Mouse (Mus musculus): ENCODE data around the gene Ccdc167. TPM values are rescaled to one million over a fixed set of nuclear protein-coding genes. Genes with fewer than 3 reads are reported as not detected.
A peak's percentile ranks its signal among the peaks of the same experiment; 100 is the strongest.

Ccdc167 gene
- polyA plus RNA-seq, 1 experiment from 2014 or later: 12.4 TPM

DNA sequence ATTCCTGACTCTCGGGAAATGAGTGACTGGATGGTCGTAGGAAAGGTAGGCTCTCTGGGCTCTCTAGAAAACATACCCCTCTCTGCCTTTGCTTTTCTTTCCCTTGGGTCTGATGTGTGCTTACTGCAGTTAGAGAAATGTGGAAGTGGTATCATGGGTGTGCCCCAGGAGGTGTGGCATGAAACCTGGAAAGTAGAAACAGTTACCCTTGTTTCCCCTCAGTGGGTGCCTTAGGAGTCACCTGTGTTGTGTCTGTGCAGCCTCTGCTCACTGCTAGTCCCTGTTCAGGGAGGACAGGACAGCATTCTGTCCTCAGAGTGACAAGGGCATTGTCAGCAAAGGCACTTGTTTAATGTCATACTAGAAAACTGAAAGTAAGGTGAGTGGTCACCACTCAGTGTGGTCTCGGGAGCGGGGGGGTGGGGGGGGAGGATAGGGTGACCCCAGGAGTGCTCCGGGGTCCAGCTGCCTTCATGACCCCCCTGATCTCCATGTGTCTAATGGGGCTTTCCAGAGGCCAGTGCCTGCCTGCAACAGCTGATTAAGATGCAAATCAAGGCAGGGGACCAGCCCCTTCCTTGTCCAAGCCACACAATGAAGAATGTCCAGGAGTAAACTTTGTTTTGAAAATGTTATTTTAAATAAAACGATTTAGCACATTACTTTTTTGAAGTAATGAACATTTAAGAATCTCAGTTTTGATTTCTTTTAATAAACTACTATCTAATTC, 37.6 kb downstream of the Ccdc167 start:
- Histone ChIP-seq H3K4me2 (replicated peaks) (no peak overlapping the region), H3K9me3 (no peaks in the 10 kb centered on the region), H3K4me1 (peaks cover 21% of the 10 kb centered on the region), H3K36me3 (peaks cover 74% of the 10 kb centered on the region), H3K27me3 (no peaks in the 10 kb centered on the region), H3K4me3 (no peak overlapping the region), H3K9ac (replicated peaks) (no peak overlapping the region), H3K27ac (replicated peaks) (peak overlapping the region; percentile 27; the same call in 1 of the 2 replicates)
- WGBS: 88% methylated on average over 6 of the region's 6 CpGs
- ATAC-seq (replicated peaks): no peak

DNA sequence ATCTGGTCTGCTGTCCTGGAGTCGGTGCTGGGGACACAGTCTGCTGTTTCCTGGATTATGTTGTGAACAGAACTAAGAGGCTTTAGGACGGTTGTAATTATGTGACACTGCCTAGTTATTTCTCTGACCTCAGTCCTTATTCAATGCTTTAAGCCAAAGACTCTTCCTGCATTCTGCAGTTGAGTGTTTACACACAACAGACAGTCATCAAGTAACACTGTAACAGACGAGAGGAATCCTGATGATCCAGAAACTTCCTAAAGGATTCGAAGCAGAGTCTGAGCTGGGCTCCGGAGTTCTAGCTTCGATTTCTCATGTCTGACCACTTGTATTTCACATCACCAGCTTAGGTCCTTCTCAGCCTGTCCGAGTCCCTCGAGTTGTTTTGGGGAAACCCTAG, 38.3 kb downstream of the Ccdc167 start:
- Histone ChIP-seq H3K4me2 (replicated peaks) (no peak overlapping the region), H3K36me3 (peaks cover 76% of the 10 kb centered on the region), H3K4me1 (peaks cover 21% of the 10 kb centered on the region), H3K27ac (replicated peaks) (no peak overlapping the region), H3K27me3 (no peaks in the 10 kb centered on the region), H3K9me3 (no peaks in the 10 kb centered on the region), H3K4me3 (no peak overlapping the region), H3K9ac (replicated peaks) (no peak overlapping the region)
- 89% methylated on average over 8 of the region's 8 CpGs for WGBS
- no peak for ATAC-seq (replicated peaks)

DNA sequence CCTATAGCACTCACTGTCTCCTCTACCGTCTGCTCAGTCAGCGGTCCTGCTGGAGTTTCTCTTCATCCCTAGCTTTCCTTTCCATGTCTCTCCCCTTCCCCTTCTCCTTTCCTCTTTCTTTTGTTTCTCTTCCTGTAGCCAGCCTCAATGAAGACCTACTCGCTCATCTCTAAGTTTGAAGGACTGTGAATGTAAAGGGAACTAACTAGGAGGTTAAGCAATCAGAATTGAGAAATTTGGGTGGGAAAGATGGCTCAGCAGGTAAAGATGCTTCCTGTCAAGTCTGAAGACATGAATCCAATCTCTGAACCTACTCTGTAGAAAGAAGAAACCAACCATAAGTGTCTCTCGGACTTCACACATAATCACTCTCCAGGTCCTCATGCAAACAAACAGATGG, 43.5 kb downstream of the Ccdc167 start:
- peaks cover 10% of the 10 kb centered on the region for H3K4me1 ChIP-seq
- no peak for ATAC-seq (replicated peaks)
- no peaks in the 10 kb centered on the region for H3K27me3 ChIP-seq
- H3K27ac ChIP-seq (replicated peaks): no peak overlapping the region
- no peak overlapping the region for H3K4me2 ChIP-seq (replicated peaks)
- H3K9me3 ChIP-seq: no peaks in the 10 kb centered on the region
- WGBS: 95% methylated on average over 4 of the region's 4 CpGs
- no peak overlapping the region for H3K9ac ChIP-seq (replicated peaks)
- no peak overlapping the region for H3K4me3 ChIP-seq
- H3K36me3 ChIP-seq: peaks cover 52% of the 10 kb centered on the region

DNA sequence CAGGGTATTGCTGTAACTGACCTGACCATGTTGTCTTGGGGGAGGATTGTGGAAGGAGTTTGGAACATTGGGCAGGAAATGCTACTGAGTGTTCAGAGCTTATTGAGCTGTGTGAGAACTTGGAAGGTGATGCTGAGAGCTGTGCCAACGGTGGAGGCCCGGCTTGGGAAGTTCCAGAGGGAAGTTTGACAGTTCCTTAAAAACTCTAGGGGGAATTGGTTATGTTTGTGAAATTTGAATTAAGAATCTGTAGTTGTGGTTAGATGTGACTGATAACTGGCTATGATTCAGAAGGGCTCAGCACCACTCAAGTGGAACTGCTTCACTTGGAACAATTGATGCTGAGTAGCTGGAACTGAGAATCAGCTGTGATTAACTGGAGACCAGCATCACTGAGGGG, 45.8 kb downstream of the Ccdc167 start:
- no peak for ATAC-seq (replicated peaks)
- Histone ChIP-seq H3K4me2 (replicated peaks) (no peak overlapping the region), H3K9me3 (no peaks in the 10 kb centered on the region), H3K27ac (replicated peaks) (no peak overlapping the region), H3K4me3 (no peak overlapping the region), H3K9ac (replicated peaks) (no peak overlapping the region), H3K27me3 (no peaks in the 10 kb centered on the region), H3K36me3 (peaks cover 40% of the 10 kb centered on the region), H3K4me1 (peaks cover 19% of the 10 kb centered on the region)
- 81% methylated on average over 2 of the region's 2 CpGs for WGBS

DNA sequence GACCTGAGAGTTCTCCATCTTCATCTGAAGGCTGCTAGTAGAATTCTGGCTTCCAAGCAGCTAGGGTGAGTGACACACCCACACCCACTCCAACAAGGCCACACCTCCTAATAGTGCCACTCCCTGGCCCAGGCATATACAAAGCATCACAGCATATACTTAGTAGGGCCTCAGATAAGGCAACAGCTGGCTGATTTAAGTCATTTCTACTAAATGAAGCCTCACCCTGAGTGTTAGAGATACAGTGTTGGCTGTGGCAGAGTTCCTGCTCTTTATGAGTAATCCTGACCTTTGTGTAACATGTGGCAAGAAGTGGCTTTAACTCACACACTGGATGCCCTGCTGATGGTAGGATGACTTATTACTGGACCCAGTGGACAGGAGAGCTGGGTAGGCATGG, 46.9 kb downstream of the Ccdc167 start:
- Histone ChIP-seq H3K9me3 (no peaks in the 10 kb centered on the region), H3K36me3 (peaks cover 30% of the 10 kb centered on the region), H3K9ac (replicated peaks) (no peak overlapping the region), H3K4me1 (peaks cover 19% of the 10 kb centered on the region), H3K27me3 (no peaks in the 10 kb centered on the region), H3K4me3 (no peak overlapping the region), H3K27ac (replicated peaks) (no peak overlapping the region), H3K4me2 (replicated peaks) (no peak overlapping the region)
- no peak for ATAC-seq (replicated peaks)

DNA sequence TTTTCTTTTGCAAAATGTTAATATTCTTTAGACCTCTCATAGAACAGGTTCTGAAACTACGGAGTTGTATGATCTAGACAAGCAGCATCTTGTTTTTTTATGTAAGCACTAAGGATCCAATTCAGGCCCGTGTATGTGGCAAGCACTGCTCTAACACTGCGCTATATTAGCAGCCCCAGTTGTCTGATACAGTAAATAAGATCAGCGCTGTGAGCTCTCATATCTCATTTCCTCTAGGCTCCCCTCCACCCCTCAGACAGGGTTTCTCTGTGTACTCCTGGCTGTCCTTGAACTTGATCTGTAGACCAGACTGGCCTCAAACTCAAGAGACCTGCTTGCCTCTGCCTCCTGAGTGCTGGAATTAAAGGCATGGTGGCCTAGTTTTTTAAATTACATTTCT, 47.8 kb downstream of the Ccdc167 start:
- H3K9me3 ChIP-seq: no peaks in the 10 kb centered on the region
- no peak overlapping the region for H3K4me3 ChIP-seq
- H3K4me1 ChIP-seq: peaks cover 19% of the 10 kb centered on the region
- ATAC-seq (replicated peaks): no peak
- peak overlapping the region; percentile 86 for H3K27ac ChIP-seq (replicated peaks)
- WGBS: 88% methylated on average over 4 of the region's 4 CpGs
- no peaks in the 10 kb centered on the region for H3K27me3 ChIP-seq
- H3K9ac ChIP-seq (replicated peaks): no peak overlapping the region
- peaks cover 23% of the 10 kb centered on the region for H3K36me3 ChIP-seq
- H3K4me2 ChIP-seq (replicated peaks): no peak overlapping the region

DNA sequence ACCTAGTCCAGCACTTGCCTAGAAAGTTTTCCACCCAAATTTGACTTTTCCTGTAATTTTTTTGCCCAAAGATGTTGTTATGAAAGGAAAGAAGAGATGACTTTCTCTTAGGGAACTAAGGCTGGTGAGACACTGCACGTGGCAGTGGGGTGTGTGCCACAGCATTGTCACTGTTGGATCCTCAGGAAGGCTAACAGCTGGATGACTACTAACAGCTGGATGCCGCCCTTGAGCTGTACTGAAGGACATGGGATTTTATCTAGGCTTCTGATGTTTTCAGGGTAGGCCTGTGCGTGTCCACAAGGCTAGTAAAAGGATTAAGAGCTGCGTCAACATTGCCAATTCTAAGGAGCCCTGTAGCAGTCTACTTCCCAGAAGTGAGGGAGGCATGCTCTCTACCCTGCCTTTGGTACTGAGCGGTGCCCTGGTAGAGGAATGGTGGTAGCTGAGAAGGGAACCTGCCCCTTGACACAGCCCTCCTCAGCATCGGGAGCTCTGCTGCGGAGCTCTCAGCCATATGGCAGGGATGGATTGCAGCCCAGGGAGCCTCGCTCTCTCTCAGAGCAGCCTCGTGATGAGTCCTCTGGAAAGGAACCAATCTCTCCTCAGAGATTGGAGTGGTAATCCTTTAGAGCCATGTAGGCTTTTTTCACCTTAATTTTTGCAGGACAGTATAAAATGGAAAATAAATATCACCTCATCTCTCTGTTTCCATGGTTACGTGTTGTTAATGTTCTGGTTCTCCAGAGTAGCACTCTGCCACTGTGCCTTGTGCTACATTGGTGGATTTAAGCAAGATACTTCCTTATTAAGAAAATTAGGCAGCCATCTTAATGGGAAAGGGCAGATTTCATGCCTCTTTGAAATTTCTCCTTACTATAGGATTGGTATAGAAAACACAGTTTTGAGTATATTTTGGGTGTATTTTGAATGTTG, 48.5 kb downstream of the Ccdc167 start:
- Histone ChIP-seq H3K27ac (replicated peaks) (peak overlapping the region; percentile 86), H3K9me3 (no peaks in the 10 kb centered on the region), H3K4me2 (replicated peaks) (no peak overlapping the region), H3K4me3 (no peak overlapping the region), H3K9ac (replicated peaks) (no peak overlapping the region), H3K4me1 (peaks cover 19% of the 10 kb centered on the region), H3K27me3 (no peaks in the 10 kb centered on the region), H3K36me3 (peaks cover 18% of the 10 kb centered on the region)
- WGBS: 72% methylated on average over 10 of the region's 10 CpGs
- peak; percentile 81 for ATAC-seq (replicated peaks)

DNA sequence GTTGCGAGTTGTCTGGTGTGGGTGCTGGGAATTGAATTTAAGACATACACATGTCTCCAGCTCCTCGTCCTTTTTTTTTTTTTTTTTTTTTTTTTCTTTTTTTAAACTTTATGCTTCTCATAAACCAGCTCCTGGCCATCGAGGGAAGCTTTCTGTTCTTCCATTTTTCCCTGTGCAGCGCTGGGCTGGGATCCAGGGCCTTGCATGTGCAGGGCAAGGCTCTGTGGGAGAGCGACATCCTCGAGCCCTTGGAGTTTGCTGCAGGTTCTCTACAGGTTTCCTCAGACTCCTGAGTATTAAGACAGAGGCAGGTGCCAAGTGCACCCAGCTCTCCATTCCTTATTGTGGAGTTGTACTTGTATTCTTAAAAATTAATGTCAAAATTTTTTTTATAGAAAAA, 54.7 kb downstream of the Ccdc167 start:
- ATAC-seq (replicated peaks): no peak
- Histone ChIP-seq H3K4me2 (replicated peaks) (no peak overlapping the region), H3K27ac (replicated peaks) (no peak overlapping the region), H3K9me3 (no peaks in the 10 kb centered on the region), H3K4me1 (peaks cover 15% of the 10 kb centered on the region), H3K9ac (replicated peaks) (no peak overlapping the region), H3K36me3 (peaks cover 12% of the 10 kb centered on the region; the same call in 1 of the 2 replicates), H3K4me3 (no peak overlapping the region), H3K27me3 (no peaks in the 10 kb centered on the region)
- 91% methylated on average over 6 of the region's 6 CpGs for WGBS

DNA sequence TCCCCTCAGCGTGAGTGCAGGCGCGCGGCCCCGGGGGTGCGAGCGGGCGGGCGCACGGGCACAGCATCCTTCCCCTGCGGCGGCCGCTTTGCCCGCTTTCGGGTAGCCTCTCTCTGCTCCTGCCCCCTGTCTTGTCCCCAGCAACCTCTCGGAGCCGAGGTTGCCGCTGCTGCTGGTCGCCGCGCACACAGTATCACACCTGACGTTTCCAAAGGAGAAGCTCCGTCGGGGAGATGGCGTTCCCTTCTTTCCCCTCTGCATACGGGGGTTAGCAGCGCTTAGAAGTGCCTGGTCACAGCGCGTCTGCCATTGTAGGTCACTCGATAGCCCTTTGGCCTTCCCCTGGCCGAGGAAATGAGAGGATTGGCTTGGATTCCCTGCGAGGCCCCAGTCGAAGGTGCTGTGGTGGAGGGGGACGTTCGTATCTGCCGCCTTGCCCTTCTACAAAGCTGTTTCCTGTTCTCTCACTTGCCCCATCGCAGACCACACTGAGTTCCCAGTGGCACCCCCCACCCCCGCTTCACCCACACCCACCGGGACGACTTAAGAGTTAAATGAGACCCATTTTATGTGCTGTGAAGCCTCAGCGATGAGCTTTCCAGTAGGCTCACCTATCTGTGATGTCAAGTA, 56.0 kb downstream of the Ccdc167 start:
- no peaks in the 10 kb centered on the region for H3K27me3 ChIP-seq
- peak overlapping the region; percentile 87 for H3K27ac ChIP-seq (replicated peaks)
- no peaks in the 10 kb centered on the region for H3K9me3 ChIP-seq
- under 1% methylated on average over 41 of the region's 41 CpGs for WGBS
- no peak; the same call in 1 of the 2 replicates for ATAC-seq (replicated peaks)
- H3K4me2 ChIP-seq (replicated peaks): peak overlapping the region; percentile 75
- peak overlapping the region; percentile 75 for H3K4me3 ChIP-seq
- H3K36me3 ChIP-seq: peaks cover 5% of the 10 kb centered on the region; the same call in 1 of the 2 replicates
- H3K4me1 ChIP-seq: peaks cover 15% of the 10 kb centered on the region
- H3K9ac ChIP-seq (replicated peaks): peak overlapping the region; percentile 94

DNA sequence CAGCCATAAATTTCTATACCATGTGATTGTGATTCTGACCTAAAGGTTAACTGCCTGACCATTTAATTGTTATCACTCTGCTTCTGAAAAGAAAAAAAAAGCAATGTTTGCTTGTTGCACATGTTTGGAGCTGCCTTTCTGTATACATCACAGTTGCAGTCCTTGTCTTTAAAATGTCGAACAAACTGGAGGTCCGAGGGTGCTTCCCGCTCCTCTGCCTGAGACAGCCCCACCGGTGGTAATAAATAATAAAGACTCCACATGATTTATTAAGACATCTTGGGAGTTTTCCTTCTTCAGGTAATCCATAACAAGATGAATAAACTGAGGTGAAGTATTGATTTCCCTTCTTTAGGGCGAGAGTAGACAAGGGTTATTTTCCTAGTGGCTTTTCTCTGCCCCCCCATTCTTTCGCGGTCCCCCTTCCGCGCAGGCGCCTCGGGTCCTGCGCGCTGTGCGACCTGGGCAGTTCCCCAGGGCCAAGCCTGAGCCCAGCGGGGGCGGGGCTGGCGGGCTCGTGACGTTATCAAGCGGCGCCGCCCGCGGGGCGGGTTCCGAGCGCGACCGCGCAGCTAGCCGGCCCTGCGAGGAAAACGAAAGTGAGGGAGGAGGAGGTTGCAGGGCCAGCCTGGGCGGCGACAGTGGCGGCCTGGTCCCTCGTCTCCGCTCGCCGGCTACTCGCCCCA, 56.6 kb downstream of the Ccdc167 start, which contains the start of gene Cmtr1:
Gene Cmtr1, plus strand, starts transcription at position 520 of the 686 bp plus-strand sequence.
- no peaks in the 10 kb centered on the region for H3K9me3 ChIP-seq

DNA sequence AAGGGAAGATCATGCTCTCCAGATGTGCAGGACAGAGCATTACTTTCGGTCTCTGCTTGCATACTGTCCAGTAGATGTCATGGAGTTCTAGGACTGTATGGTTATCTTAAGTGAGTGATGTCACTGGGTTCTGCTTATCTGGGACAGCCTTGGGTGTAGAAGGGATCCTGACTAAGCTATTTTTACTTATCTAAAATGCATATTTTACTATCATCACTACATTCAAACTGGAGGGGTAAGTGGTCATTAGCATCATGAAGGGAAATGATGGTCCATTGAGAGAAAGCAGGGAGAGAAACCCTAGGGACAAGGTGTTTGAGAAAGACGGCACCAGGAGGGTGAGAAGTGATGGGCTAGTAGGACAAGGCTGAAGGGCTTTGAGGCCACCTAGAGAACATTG, 58.6 kb downstream of the Ccdc167 start:
- Histone ChIP-seq H3K4me2 (replicated peaks) (no peak overlapping the region), H3K9me3 (no peaks in the 10 kb centered on the region), H3K4me3 (no peak overlapping the region), H3K9ac (replicated peaks) (no peak overlapping the region), H3K36me3 (peaks cover 4% of the 10 kb centered on the region; the same call in 1 of the 2 replicates), H3K27ac (replicated peaks) (no peak overlapping the region), H3K4me1 (peaks cover 15% of the 10 kb centered on the region), H3K27me3 (no peaks in the 10 kb centered on the region)
- ATAC-seq (replicated peaks): no peak
- 83% methylated on average over 2 of the region's 2 CpGs for WGBS

More for the DNA sequence above, 56.6 kb downstream of the Ccdc167 start, which contains the start of gene Cmtr1:
- peaks cover 15% of the 10 kb centered on the region for H3K4me1 ChIP-seq
- no peaks in the 10 kb centered on the region for H3K27me3 ChIP-seq
- H3K27ac ChIP-seq (replicated peaks): peak within 1 kb of the TSS; percentile 87
- peak within 1 kb of the TSS; percentile 94 for H3K9ac ChIP-seq (replicated peaks)
- ATAC-seq (replicated peaks): peak; percentile 97
- H3K36me3 ChIP-seq: peaks cover 5% of the 10 kb centered on the region; the same call in 1 of the 2 replicates
- under 1% methylated on average over 40 of the region's 41 CpGs for WGBS
- peak within 1 kb of the TSS; percentile 75 for H3K4me2 ChIP-seq (replicated peaks)
- peak within 1 kb of the TSS; percentile 75 for H3K4me3 ChIP-seq

Data from forebrain, embryonic 15.5 days (tissue).